Mouse (Mus musculus): Measurements from ENCODE around the gene Elmsan1. TPM values are rescaled to one million over a fixed set of nuclear protein-coding genes. Genes with fewer than 3 reads are reported as not detected.

Elmsan1 gene
- polyA plus RNA-seq, 1 experiment from 2014 or later: 6.1 TPM

- peak overlapping the region; percentile 92 for H3K27ac ChIP-seq (ENCODE audit: low read depth, low read length)
- peak overlapping the region; percentile 98 for H3K4me2 ChIP-seq (replicated peaks; ENCODE audit: low read depth, low read length)
- no peaks in the 10 kb centered on the region for H3K27me3 ChIP-seq (ENCODE audit: control insufficient read depth, insufficient read depth, low read length)
- no peaks in the 10 kb centered on the region for H3K36me3 ChIP-seq (ENCODE audit: control insufficient read depth, insufficient read depth, low read length)
- under 1% methylated on average over 87 of the region's 102 CpGs for WGBS
- H3K4me1 ChIP-seq (replicated peaks; ENCODE audit: control insufficient read depth, insufficient read depth, low read length): peaks cover 9% of the 10 kb centered on the region
- ATAC-seq (ENCODE audit: low FRiP score) (peak; percentile 47), DNase-seq (ENCODE audit: low spot score) (peak; percentile 81)
- peak overlapping the region; percentile 77 for H3K4me3 ChIP-seq (ENCODE audit: low read depth, low read length)
- peak overlapping the region; percentile 82 for H3K9ac ChIP-seq (ENCODE audit: low read depth, low read length)
- no peaks in the 10 kb centered on the region for H3K9me3 ChIP-seq (ENCODE audit: control insufficient read depth, low read length)
These were observed 25.7 kb downstream of the Elmsan1 start for GRCm38 (mm10) chr12:84192741-84193641.

DNA sequence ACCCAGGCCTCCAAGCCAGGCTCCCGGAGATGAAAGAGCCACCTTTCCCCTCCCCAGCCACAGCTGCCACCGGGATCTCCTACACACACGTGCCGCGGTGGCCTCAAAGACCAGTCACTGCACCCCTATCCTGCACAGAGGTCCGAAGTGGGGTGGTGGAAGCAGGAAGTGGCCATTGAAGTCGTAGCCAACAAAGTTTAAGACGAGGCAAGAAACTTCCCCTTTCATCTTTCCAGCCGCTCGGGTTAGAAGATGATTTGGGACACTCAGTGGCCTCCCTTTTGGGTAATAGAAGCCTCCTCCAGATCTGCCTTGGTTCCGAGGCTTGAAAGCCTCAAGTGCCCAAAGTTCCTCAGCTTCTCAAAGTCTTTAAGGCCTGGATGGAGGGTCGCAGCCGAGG, 26.4 kb downstream of the Elmsan1 start:
- Histone ChIP-seq H3K4me2 (replicated peaks; ENCODE audit: low read depth, low read length) (peak overlapping the region; percentile 98), H3K4me3 (ENCODE audit: low read depth, low read length) (peak overlapping the region; percentile 77), H3K27ac (ENCODE audit: low read depth, low read length) (peak overlapping the region; percentile 92; the same call in 1 of the 2 replicates), H3K4me1 (replicated peaks; ENCODE audit: control insufficient read depth, insufficient read depth, low read length) (peaks cover 9% of the 10 kb centered on the region), H3K27me3 (ENCODE audit: control insufficient read depth, insufficient read depth, low read length) (no peaks in the 10 kb centered on the region), H3K9ac (ENCODE audit: low read depth, low read length) (peak overlapping the region; percentile 82), H3K9me3 (ENCODE audit: control insufficient read depth, low read length) (no peaks in the 10 kb centered on the region), H3K36me3 (ENCODE audit: control insufficient read depth, insufficient read depth, low read length) (no peaks in the 10 kb centered on the region)
- no peak for ATAC-seq (ENCODE audit: low FRiP score)
- no peak for DNase-seq (ENCODE audit: low spot score)
- 1% methylated on average over 13 of the region's 13 CpGs for WGBS

DNA sequence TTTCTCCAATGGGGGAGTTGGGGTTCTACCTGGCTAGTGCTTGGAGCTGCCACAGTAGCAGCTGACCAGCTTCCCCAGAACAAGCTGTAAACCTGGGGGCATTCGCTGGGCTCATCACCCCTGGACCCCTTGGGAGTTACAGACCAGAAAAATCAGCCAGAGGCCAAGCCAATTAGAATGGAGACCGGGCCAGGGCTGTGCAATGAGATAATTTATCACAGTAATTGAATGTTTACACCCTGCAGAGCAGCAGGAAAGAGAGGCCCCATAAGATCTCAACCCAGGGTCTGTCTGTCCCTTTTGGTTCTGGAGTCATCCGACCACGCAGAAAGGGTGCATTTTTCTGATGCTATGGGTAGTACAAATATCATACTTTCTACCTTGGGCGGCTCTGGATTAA, 26.9 kb downstream of the Elmsan1 start:
- peak overlapping the region; percentile 82 for H3K9ac ChIP-seq (ENCODE audit: low read depth, low read length)
- H3K4me3 ChIP-seq (ENCODE audit: low read depth, low read length): peak overlapping the region; percentile 77
- peak overlapping the region; percentile 98 for H3K4me2 ChIP-seq (replicated peaks; ENCODE audit: low read depth, low read length)
- H3K4me1 ChIP-seq (replicated peaks; ENCODE audit: control insufficient read depth, insufficient read depth, low read length): peaks cover 9% of the 10 kb centered on the region
- H3K27ac ChIP-seq (ENCODE audit: low read depth, low read length): no peak overlapping the region
- no peak for ATAC-seq (ENCODE audit: low FRiP score)
- WGBS: 28% methylated on average over 5 of the region's 5 CpGs
- DNase-seq (ENCODE audit: low spot score): peak; percentile 30
- H3K27me3 ChIP-seq (ENCODE audit: control insufficient read depth, insufficient read depth, low read length): no peaks in the 10 kb centered on the region
- no peaks in the 10 kb centered on the region for H3K36me3 ChIP-seq (ENCODE audit: control insufficient read depth, insufficient read depth, low read length)
- H3K9me3 ChIP-seq (ENCODE audit: control insufficient read depth, low read length): no peaks in the 10 kb centered on the region

DNA sequence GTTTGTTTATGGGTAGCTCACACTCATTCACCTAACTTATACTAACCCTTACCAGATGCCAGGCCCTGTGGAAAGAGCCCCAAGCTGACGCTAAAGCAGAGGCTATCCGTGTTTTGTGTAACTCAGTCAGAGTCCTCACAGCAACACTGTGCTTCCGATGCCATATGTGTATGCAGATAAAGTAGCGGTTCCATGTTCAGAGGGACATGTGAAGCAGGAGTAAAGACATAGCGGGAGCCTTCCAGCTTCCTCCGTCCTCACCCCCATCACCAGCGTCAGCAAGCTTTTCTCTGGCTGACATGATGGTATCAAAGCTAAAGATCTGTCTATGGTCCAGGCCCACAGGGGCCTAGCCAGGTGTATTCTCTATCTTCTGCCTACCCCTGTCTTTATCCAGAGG, 27.5 kb downstream of the Elmsan1 start:
- H3K27ac ChIP-seq (ENCODE audit: low read depth, low read length): no peak overlapping the region
- H3K27me3 ChIP-seq (ENCODE audit: control insufficient read depth, insufficient read depth, low read length): no peaks in the 10 kb centered on the region
- no peak overlapping the region for H3K9ac ChIP-seq (ENCODE audit: low read depth, low read length)
- no peaks in the 10 kb centered on the region for H3K36me3 ChIP-seq (ENCODE audit: control insufficient read depth, insufficient read depth, low read length)
- DNase-seq (ENCODE audit: low spot score): no peak
- no peak overlapping the region for H3K4me3 ChIP-seq (ENCODE audit: low read depth, low read length)
- ATAC-seq (ENCODE audit: low FRiP score): no peak
- H3K4me1 ChIP-seq (replicated peaks; ENCODE audit: control insufficient read depth, insufficient read depth, low read length): peaks cover 9% of the 10 kb centered on the region
- H3K9me3 ChIP-seq (ENCODE audit: control insufficient read depth, low read length): no peaks in the 10 kb centered on the region
- 71% methylated on average over 7 of the region's 7 CpGs for WGBS
- H3K4me2 ChIP-seq (replicated peaks; ENCODE audit: low read depth, low read length): 0 out of 2 replicates have a peak overlapping the region, but pooled peaks have one; percentile 6

- Histone ChIP-seq H3K9ac (ENCODE audit: low read depth, low read length) (no peak overlapping the region), H3K4me1 (replicated peaks; ENCODE audit: control insufficient read depth, insufficient read depth, low read length) (peaks cover 9% of the 10 kb centered on the region), H3K27me3 (ENCODE audit: control insufficient read depth, insufficient read depth, low read length) (no peaks in the 10 kb centered on the region), H3K27ac (ENCODE audit: low read depth, low read length) (no peak overlapping the region), H3K36me3 (ENCODE audit: control insufficient read depth, insufficient read depth, low read length) (no peaks in the 10 kb centered on the region), H3K9me3 (ENCODE audit: control insufficient read depth, low read length) (no peaks in the 10 kb centered on the region), H3K4me2 (replicated peaks; ENCODE audit: low read depth, low read length) (peak overlapping the region; percentile 17), H3K4me3 (ENCODE audit: low read depth, low read length) (no peak overlapping the region)
- 57% methylated on average over 15 of the region's 15 CpGs for WGBS
- DNase-seq (ENCODE audit: low spot score): no peak
- no peak for ATAC-seq (ENCODE audit: low FRiP score)
These were observed 28.4 kb downstream of the Elmsan1 start for GRCm38 (mm10) chr12:84190151-84190820.

DNA sequence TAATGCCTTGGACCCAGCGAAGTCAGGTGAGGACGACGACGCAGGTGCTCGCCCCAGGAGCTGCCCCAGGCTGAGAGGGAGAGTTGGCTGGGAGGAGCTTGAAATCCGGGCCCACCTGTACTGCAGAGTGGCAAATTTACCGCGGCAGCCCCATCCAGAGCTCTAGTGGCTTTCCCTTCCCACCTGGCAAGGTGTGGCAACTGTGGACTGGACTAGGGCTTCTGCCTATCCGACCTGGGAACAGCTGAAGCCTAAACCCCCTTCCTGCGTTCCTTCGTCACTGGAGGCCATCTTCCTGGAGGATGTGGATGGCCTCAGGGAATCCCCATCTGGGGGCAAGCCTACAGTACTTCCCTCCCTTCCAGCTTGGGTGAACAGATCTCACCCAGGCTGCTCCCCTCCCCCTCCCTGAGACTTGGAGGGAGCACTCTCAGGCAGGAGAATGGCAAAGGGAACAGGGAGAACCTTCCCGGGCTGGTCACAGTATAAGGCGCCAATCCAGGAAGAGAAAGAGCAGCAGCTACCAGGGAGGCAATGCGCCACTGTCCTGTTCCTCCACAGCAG, 29.7 kb downstream of the Elmsan1 start:
- no peak for DNase-seq (ENCODE audit: low spot score)
- Histone ChIP-seq H3K9me3 (ENCODE audit: control insufficient read depth, low read length) (no peaks in the 10 kb centered on the region), H3K4me2 (replicated peaks; ENCODE audit: low read depth, low read length) (no peak overlapping the region; the same call in 1 of the 2 replicates), H3K9ac (ENCODE audit: low read depth, low read length) (no peak overlapping the region), H3K4me3 (ENCODE audit: low read depth, low read length) (no peak overlapping the region), H3K27me3 (ENCODE audit: control insufficient read depth, insufficient read depth, low read length) (no peaks in the 10 kb centered on the region), H3K4me1 (replicated peaks; ENCODE audit: control insufficient read depth, insufficient read depth, low read length) (peaks cover 6% of the 10 kb centered on the region; the same call in 1 of the 2 replicates), H3K27ac (ENCODE audit: low read depth, low read length) (no peak overlapping the region), H3K36me3 (ENCODE audit: control insufficient read depth, insufficient read depth, low read length) (no peaks in the 10 kb centered on the region)
- no peak for ATAC-seq (ENCODE audit: low FRiP score)
- 68% methylated on average over 14 of the region's 14 CpGs for WGBS

- no peak overlapping the region for H3K27ac ChIP-seq (ENCODE audit: low read depth, low read length)
- no peak overlapping the region for H3K4me3 ChIP-seq (ENCODE audit: low read depth, low read length)
- no peaks in the 10 kb centered on the region for H3K27me3 ChIP-seq (ENCODE audit: control insufficient read depth, insufficient read depth, low read length)
- no peak overlapping the region for H3K4me2 ChIP-seq (replicated peaks; ENCODE audit: low read depth, low read length)
- H3K36me3 ChIP-seq (ENCODE audit: control insufficient read depth, insufficient read depth, low read length): no peaks in the 10 kb centered on the region
- DNase-seq (ENCODE audit: low spot score): no peak
- 83% methylated on average over 15 of the region's 15 CpGs for WGBS
- H3K4me1 ChIP-seq (replicated peaks; ENCODE audit: control insufficient read depth, insufficient read depth, low read length): peaks cover 6% of the 10 kb centered on the region; the same call in 1 of the 2 replicates
- H3K9me3 ChIP-seq (ENCODE audit: control insufficient read depth, low read length): no peaks in the 10 kb centered on the region
- no peak for ATAC-seq (ENCODE audit: low FRiP score)
- no peak overlapping the region for H3K9ac ChIP-seq (ENCODE audit: low read depth, low read length)
These were observed 30.7 kb downstream of the Elmsan1 start for GRCm38 (mm10) chr12:84187752-84188601.

- ATAC-seq (ENCODE audit: low FRiP score): no peak
- H3K4me1 ChIP-seq (replicated peaks; ENCODE audit: control insufficient read depth, insufficient read depth, low read length): peaks cover 6% of the 10 kb centered on the region; the same call in 1 of the 2 replicates
- DNase-seq (ENCODE audit: low spot score): no peak
- no peak overlapping the region for H3K4me2 ChIP-seq (replicated peaks; ENCODE audit: low read depth, low read length)
- H3K9me3 ChIP-seq (ENCODE audit: control insufficient read depth, low read length): no peaks in the 10 kb centered on the region
- no peak overlapping the region for H3K27ac ChIP-seq (ENCODE audit: low read depth, low read length)
- WGBS: 97% methylated on average over 5 of the region's 5 CpGs
- no peak overlapping the region for H3K9ac ChIP-seq (ENCODE audit: low read depth, low read length)
- H3K36me3 ChIP-seq (ENCODE audit: control insufficient read depth, insufficient read depth, low read length): no peaks in the 10 kb centered on the region
- H3K27me3 ChIP-seq (ENCODE audit: control insufficient read depth, insufficient read depth, low read length): no peaks in the 10 kb centered on the region
- H3K4me3 ChIP-seq (ENCODE audit: low read depth, low read length): no peak overlapping the region
These were observed 31.7 kb downstream of the Elmsan1 start for GRCm38 (mm10) chr12:84186950-84187349.

All from hindbrain, embryonic 11.5 days (tissue).